Mouse (Mus musculus): ENCODE measurements around the gene Antxr2.

DNA sequence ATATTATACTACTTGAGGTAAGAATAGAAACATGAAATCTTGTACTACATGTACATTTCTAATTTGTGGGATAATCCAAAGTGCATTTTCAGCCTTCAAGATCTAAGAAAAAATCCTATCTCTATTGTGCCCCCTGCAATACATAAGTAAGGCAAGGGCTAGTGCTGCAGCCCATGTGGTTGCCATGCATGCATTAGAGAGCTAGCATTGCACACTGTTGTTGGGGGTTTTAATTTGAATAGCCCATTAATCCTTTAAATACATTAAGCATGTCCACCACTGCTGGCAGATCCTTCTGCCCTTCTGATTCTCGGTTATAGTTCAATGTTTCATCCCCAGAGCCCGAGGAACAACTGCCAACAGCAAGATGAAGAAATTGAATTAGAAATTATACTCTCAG lies 116.0 kb downstream of the Antxr2 start:
- TF ChIP-seq CTCF (conservative IDR thresholded peaks at IDR 0.05; ENCODE audit: insufficient read depth, insufficient read length, low read depth, low read length) (no peak), POLR2A (IDR thresholded peaks at IDR 0.05; ENCODE audit: low read depth, low read length) (no peak)

All from kidney, adult 2 months (tissue).